Mouse (Mus musculus): Measurements from ENCODE around the gene Pip5k1b. TPM values are rescaled to one million over a fixed set of nuclear protein-coding genes. Genes with fewer than 3 reads are reported as not detected.
A peak's percentile ranks its signal among the peaks of the same experiment; 100 is the strongest.

Gene Pip5k1b
- polyA plus RNA-seq, 1 experiment from 2014 or later: 2.7 TPM

DNA sequence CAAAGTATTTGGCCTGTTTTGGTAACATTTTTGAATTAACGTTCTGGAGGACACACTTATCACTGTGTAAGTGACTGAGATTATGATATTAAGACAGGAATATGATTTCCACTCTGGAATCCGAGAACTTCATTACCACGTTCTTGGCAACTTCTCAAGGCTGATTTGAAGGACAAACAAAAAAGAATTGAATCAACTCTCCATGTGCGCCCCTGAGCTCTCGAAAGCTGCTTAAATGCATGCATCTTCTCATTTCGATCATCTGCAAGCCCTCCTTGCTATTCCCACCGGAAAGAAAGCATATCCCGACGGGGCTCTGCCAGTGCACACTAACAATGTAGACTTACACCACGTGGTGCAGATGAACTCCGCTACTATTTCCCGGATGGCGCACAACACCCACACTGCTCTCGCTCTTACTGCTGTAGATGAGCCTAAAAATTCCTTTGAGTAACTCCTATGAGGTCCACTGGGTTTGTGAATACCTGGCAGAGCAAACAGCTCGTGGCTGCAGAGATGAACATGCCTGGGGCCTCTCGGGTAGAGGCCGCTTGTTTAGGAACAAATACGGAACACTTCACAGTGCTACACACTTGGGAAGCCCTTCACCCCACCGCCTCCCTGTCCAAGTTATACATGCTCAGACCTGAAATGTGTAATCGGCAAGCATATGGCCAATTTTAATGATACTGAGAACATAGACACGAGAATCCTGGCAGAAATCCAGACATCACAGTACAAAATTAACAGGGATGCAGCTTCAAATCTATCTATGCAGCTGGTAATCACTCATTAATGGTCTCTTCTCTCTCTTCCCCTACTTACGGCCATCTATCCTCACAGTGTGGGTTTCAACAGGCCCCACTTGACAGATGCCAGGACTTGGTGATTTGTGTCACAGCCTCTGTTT is 168.5 kb downstream of the Pip5k1b start:
- H3K9me3 ChIP-seq: no peaks in the 10 kb centered on the region
- H3K9ac ChIP-seq (replicated peaks): no peak overlapping the region
- H3K36me3 ChIP-seq: no peaks in the 10 kb centered on the region
- H3K4me1 ChIP-seq: no peaks in the 10 kb centered on the region
- 93% methylated on average over 22 of the region's 22 CpGs for WGBS
- H3K4me3 ChIP-seq: no peak overlapping the region
- no peak for ATAC-seq (ENCODE audit: low FRiP score, low read depth)
- H3K27me3 ChIP-seq: no peaks in the 10 kb centered on the region
- no peak overlapping the region for H3K27ac ChIP-seq (replicated peaks)
- H3K4me2 ChIP-seq (replicated peaks): no peak overlapping the region

DNA sequence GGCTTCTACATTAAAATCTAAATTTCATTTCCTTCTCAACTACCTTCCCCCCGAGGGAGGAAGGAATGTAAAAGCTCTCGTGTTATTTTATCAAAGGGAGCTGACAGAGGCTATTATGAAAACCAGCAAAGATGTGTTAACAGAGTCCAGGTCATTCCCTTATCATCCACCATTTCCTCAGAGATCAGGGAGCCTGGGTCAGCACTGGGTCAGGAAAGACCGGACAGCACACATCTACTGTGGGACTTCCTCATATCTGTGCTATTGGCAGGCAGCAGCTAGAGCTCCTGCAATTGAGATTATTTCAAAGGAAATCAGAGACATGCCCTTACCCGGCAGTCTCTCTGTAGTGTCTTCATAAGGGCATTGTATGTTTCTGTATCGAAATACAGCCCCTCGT is 177.2 kb downstream of the Pip5k1b start:
- Histone ChIP-seq H3K4me2 (replicated peaks) (no peak overlapping the region), H3K9ac (replicated peaks) (no peak overlapping the region), H3K9me3 (no peaks in the 10 kb centered on the region), H3K36me3 (no peaks in the 10 kb centered on the region), H3K27me3 (no peaks in the 10 kb centered on the region), H3K4me3 (no peak overlapping the region), H3K27ac (replicated peaks) (no peak overlapping the region), H3K4me1 (no peaks in the 10 kb centered on the region)
- no peak for ATAC-seq (ENCODE audit: low FRiP score, low read depth)
- WGBS: 67% methylated on average over 6 of the region's 6 CpGs

DNA sequence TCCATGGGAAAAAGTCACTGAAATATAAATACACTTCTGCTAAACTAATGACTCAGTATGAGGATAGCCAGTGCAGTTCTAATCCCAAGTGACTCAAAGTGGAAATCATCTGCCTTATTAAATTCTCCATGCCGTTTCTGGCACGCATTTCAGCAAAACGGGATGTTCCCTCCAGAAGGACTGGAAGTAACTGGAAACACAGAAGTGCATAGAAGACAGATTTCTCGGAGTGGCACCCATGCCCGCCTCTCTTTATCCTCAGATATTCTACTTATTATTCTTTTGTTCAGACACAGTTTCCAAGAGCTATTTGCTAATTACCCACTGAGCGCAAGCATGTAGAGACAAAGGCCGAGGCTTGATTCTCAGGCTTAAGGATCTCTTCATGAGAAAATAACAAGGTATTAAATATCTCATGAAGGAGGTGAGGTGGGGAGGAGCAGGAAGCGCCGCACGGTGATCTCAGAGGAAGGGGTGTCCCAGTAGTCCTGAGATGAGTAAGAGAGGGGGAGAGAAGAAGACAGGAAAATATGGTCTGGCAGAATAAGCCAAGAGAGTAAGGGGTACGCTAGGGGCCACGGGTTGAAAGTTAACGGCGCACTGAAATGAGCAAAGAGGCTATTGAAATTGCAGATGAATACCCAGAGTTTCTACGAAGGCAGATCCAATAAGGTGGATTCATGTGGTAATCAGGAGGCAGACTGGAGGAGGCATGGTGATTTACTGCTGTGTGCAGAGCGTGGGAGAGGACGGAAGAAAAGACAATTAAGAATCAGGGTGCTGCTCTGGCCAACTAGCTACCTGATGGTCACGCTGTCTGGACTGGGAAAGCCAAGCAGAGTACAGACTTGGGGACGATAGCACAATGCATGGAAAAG is 183.7 kb downstream of the Pip5k1b start:
- 47% methylated on average over 19 of the region's 19 CpGs for WGBS
- peak; percentile 27; the same call in 1 of the 2 replicates for ATAC-seq (ENCODE audit: low FRiP score, low read depth)
- no peak overlapping the region for H3K9ac ChIP-seq (replicated peaks)
- peak overlapping the region; percentile 52 for H3K27ac ChIP-seq (replicated peaks)
- no peaks in the 10 kb centered on the region for H3K9me3 ChIP-seq
- H3K4me2 ChIP-seq (replicated peaks): peak overlapping the region; percentile 28
- peaks cover 19% of the 10 kb centered on the region for H3K4me1 ChIP-seq
- no peaks in the 10 kb centered on the region for H3K36me3 ChIP-seq
- no peaks in the 10 kb centered on the region for H3K27me3 ChIP-seq
- H3K4me3 ChIP-seq: no peak overlapping the region

- 82% methylated on average over 6 of the region's 6 CpGs for WGBS
- Histone ChIP-seq H3K4me2 (replicated peaks) (no peak overlapping the region), H3K27me3 (no peaks in the 10 kb centered on the region), H3K4me3 (no peak overlapping the region), H3K27ac (replicated peaks) (no peak overlapping the region), H3K4me1 (peaks cover 19% of the 10 kb centered on the region), H3K9me3 (no peaks in the 10 kb centered on the region), H3K9ac (replicated peaks) (no peak overlapping the region), H3K36me3 (no peaks in the 10 kb centered on the region)
- no peak for ATAC-seq (ENCODE audit: low FRiP score, low read depth)
Measured at GRCm38 (mm10) chr19:24368419-24368818, 187.3 kb downstream of the Pip5k1b start.

DNA sequence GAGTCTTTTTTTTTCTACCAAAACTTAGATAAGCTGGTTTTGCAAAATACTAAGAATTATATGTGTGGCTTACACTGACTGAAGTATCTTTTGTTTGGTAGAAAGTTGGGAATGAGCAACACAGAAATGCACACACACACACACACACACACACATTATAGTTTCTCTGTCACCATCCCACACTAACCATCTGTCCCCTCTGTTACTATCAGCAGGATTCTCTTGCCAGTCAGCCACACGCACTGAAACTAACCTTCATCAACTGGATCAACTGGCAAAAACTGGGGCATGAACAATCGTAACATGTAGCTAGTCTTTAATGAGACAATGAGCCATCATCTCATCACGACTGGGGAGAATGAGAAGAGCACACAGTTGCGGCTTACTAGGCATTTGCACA is 187.9 kb downstream of the Pip5k1b start:
- no peak for ATAC-seq (ENCODE audit: low FRiP score, low read depth)
- Histone ChIP-seq H3K4me1 (peaks cover 15% of the 10 kb centered on the region), H3K36me3 (no peaks in the 10 kb centered on the region), H3K4me2 (replicated peaks) (no peak overlapping the region), H3K27ac (replicated peaks) (no peak overlapping the region), H3K27me3 (no peaks in the 10 kb centered on the region), H3K4me3 (no peak overlapping the region), H3K9ac (replicated peaks) (no peak overlapping the region), H3K9me3 (no peaks in the 10 kb centered on the region)
- WGBS: 88% methylated on average over 4 of the region's 4 CpGs

- H3K27ac ChIP-seq (replicated peaks): no peak overlapping the region
- H3K9ac ChIP-seq (replicated peaks): no peak overlapping the region
- WGBS: 83% methylated on average over 1 of the region's 1 CpGs
- no peak overlapping the region for H3K4me2 ChIP-seq (replicated peaks)
- H3K4me1 ChIP-seq: peaks cover 5% of the 10 kb centered on the region
- H3K4me3 ChIP-seq: no peak overlapping the region
- no peaks in the 10 kb centered on the region for H3K9me3 ChIP-seq
- H3K36me3 ChIP-seq: no peaks in the 10 kb centered on the region
- no peaks in the 10 kb centered on the region for H3K27me3 ChIP-seq
- ATAC-seq (ENCODE audit: low FRiP score, low read depth): no peak
Measured at GRCm38 (mm10) chr19:24366747-24367146, 188.9 kb downstream of the Pip5k1b start.

- ATAC-seq (ENCODE audit: low FRiP score, low read depth): no peak
- 63% methylated on average over 8 of the region's 8 CpGs for WGBS
- Histone ChIP-seq H3K4me1 (no peaks in the 10 kb centered on the region), H3K9me3 (no peaks in the 10 kb centered on the region), H3K36me3 (no peaks in the 10 kb centered on the region), H3K4me3 (no peak overlapping the region), H3K9ac (replicated peaks) (no peak overlapping the region), H3K4me2 (replicated peaks) (no peak overlapping the region), H3K27me3 (no peaks in the 10 kb centered on the region), H3K27ac (replicated peaks) (no peak overlapping the region)
Measured at GRCm38 (mm10) chr19:24362626-24363321, 192.9 kb downstream of the Pip5k1b start.

GRCm38 (mm10) chr19:24359270-24359669 is 196.4 kb downstream of the Pip5k1b start:
- no peak overlapping the region for H3K4me2 ChIP-seq (replicated peaks)
- no peaks in the 10 kb centered on the region for H3K27me3 ChIP-seq
- H3K9me3 ChIP-seq: no peaks in the 10 kb centered on the region
- no peaks in the 10 kb centered on the region for H3K4me1 ChIP-seq
- no peak overlapping the region for H3K9ac ChIP-seq (replicated peaks)
- no peak overlapping the region for H3K27ac ChIP-seq (replicated peaks)
- ATAC-seq (ENCODE audit: low FRiP score, low read depth): no peak
- H3K4me3 ChIP-seq: no peak overlapping the region
- no peaks in the 10 kb centered on the region for H3K36me3 ChIP-seq
- 93% methylated on average over 9 of the region's 9 CpGs for WGBS

GRCm38 (mm10) chr19:24352298-24352959 is 203.2 kb downstream of the Pip5k1b start:
- Histone ChIP-seq H3K4me2 (replicated peaks) (no peak overlapping the region), H3K4me3 (no peak overlapping the region), H3K36me3 (no peaks in the 10 kb centered on the region), H3K9me3 (0 out of 2 replicates have a peak, but pooled peaks cover 5% of the 10 kb centered on the region), H3K27me3 (no peaks in the 10 kb centered on the region; the same call in 1 of the 2 replicates), H3K27ac (replicated peaks) (no peak overlapping the region), H3K9ac (replicated peaks) (no peak overlapping the region), H3K4me1 (no peaks in the 10 kb centered on the region)
- WGBS: 77% methylated on average over 5 of the region's 5 CpGs
- ATAC-seq (ENCODE audit: low FRiP score, low read depth): no peak

DNA sequence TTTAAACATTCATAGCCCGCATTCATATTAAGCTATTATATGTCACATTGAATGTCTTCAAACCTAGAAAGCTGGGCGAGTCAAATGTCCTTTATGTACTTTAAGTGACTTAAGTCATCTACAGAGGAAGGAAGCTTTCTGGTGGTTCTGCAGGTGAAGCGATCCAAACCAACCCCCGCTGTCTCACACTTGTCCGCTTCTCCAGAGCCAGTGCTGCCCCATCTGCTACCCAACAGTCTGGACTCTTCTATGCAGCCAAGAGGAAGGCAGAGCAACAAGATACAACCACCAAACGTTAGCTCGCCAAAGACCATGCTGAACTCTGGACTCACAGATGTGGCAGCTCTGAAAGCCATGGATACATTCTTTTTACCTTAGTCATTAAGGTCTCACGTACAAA is 211.2 kb downstream of the Pip5k1b start:
- no peak overlapping the region for H3K27ac ChIP-seq (replicated peaks)
- WGBS: 97% methylated on average over 8 of the region's 8 CpGs
- no peaks in the 10 kb centered on the region for H3K4me1 ChIP-seq
- H3K27me3 ChIP-seq: no peaks in the 10 kb centered on the region
- no peaks in the 10 kb centered on the region for H3K36me3 ChIP-seq
- H3K4me2 ChIP-seq (replicated peaks): no peak overlapping the region
- no peak for ATAC-seq (ENCODE audit: low FRiP score, low read depth)
- no peak overlapping the region for H3K9ac ChIP-seq (replicated peaks)
- H3K4me3 ChIP-seq: no peak overlapping the region
- no peaks in the 10 kb centered on the region for H3K9me3 ChIP-seq

DNA sequence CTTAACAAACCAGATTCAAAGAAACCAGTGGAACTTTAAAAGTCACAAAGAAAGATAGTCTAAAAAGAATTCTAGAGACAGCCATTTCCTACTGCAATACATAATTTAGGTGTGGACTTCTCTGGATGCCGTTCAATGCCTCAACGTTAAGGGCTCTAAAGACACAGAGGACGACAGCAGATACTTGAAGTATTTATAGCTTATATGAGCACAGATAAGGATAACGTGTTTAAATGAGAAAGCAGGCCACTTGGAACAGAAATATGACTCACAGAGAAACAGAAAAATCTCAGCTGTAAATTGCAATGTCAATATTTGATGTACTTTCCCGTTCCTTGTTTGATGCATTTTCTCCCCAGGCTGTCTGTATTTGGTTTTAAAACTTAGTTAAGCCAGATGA is 212.9 kb downstream of the Pip5k1b start:
- Histone ChIP-seq H3K9me3 (no peaks in the 10 kb centered on the region), H3K4me2 (replicated peaks) (no peak overlapping the region), H3K4me3 (no peak overlapping the region), H3K4me1 (no peaks in the 10 kb centered on the region), H3K36me3 (no peaks in the 10 kb centered on the region), H3K27ac (replicated peaks) (no peak overlapping the region), H3K9ac (replicated peaks) (no peak overlapping the region), H3K27me3 (no peaks in the 10 kb centered on the region)
- WGBS: 86% methylated on average over 5 of the region's 5 CpGs
- ATAC-seq (ENCODE audit: low FRiP score, low read depth): no peak
